Mouse (Mus musculus): Measurements from ENCODE around the gene Spaca3. TPM values are rescaled to one million over a fixed set of nuclear protein-coding genes. Genes with fewer than 3 reads are reported as not detected.

The Spaca3 gene
- total and polyA plus RNA-seq, 2 experiments: not detected

- H3K79me2 ChIP-seq (ENCODE audit: control insufficient read depth, insufficient read depth, low read length): no peaks in the 10 kb centered on the region
- H3K4me1 ChIP-seq (ENCODE audit: control insufficient read depth, insufficient read depth, low read length): no peaks in the 10 kb centered on the region
- no peak for TF ChIP-seq POLR2A (IDR thresholded peaks at IDR 0.05; ENCODE audit: extremely low read depth, insufficient read depth, low read length)
- TF ChIP-seq CTCF (IDR thresholded peaks at IDR 0.05; ENCODE audit: low read depth, low read length): no peak
- WGBS: 77% methylated on average over 7 of the region's 7 CpGs
- H3K27me3 ChIP-seq (ENCODE audit: control insufficient read depth, insufficient read depth, low read length): no peaks in the 10 kb centered on the region; the same call in 1 of the 2 replicates
- no peaks in the 10 kb centered on the region for H3K36me3 ChIP-seq (ENCODE audit: control insufficient read depth, insufficient read depth, low read length)
- no peak overlapping the region for H3K27ac ChIP-seq (replicated peaks; ENCODE audit: insufficient read depth, low read depth, low read length)
- H3K9ac ChIP-seq (ENCODE audit: low read depth, low read length): no peak overlapping the region
- no peak overlapping the region for H3K4me3 ChIP-seq (ENCODE audit: insufficient read depth, low read depth, low read length)
- DNase-seq (ENCODE audit: extremely low read depth, low read depth, low spot score): no peak
Observed at GRCm38 (mm10) chr11:80886365-80886764, 28.2 kb downstream of the Spaca3 start.

- 73% methylated on average over 3 of the region's 3 CpGs for WGBS
Observed at GRCm38 (mm10) chr11:80887021-80887420, 28.9 kb downstream of the Spaca3 start.

GRCm38 (mm10) chr11:80889336-80890063 lies 31.3 kb downstream of the Spaca3 start:
- TF ChIP-seq CTCF (IDR thresholded peaks at IDR 0.05; ENCODE audit: low read depth, low read length) (no peak), POLR2A (IDR thresholded peaks at IDR 0.05; ENCODE audit: extremely low read depth, insufficient read depth, low read length) (no peak)
- H3K9ac ChIP-seq (ENCODE audit: low read depth, low read length): no peak overlapping the region
- 12% methylated on average over 7 of the region's 7 CpGs for WGBS
- no peaks in the 10 kb centered on the region; the same call in 1 of the 2 replicates for H3K27me3 ChIP-seq (ENCODE audit: control insufficient read depth, insufficient read depth, low read length)
- no peaks in the 10 kb centered on the region for H3K79me2 ChIP-seq (ENCODE audit: control insufficient read depth, insufficient read depth, low read length)
- DNase-seq (ENCODE audit: extremely low read depth, low read depth, low spot score): no peak
- no peak overlapping the region for H3K4me3 ChIP-seq (ENCODE audit: insufficient read depth, low read depth, low read length)
- H3K4me1 ChIP-seq (ENCODE audit: control insufficient read depth, insufficient read depth, low read length): no peaks in the 10 kb centered on the region
- no peak overlapping the region for H3K27ac ChIP-seq (replicated peaks; ENCODE audit: insufficient read depth, low read depth, low read length)
- H3K36me3 ChIP-seq (ENCODE audit: control insufficient read depth, insufficient read depth, low read length): no peaks in the 10 kb centered on the region

More at GRCm38 (mm10) chr11:80887021-80887420, 28.9 kb downstream of the Spaca3 start:
- Histone ChIP-seq H3K4me1 (ENCODE audit: control insufficient read depth, insufficient read depth, low read length) (no peaks in the 10 kb centered on the region), H3K27ac (replicated peaks; ENCODE audit: insufficient read depth, low read depth, low read length) (no peak overlapping the region), H3K9ac (ENCODE audit: low read depth, low read length) (no peak overlapping the region), H3K36me3 (ENCODE audit: control insufficient read depth, insufficient read depth, low read length) (no peaks in the 10 kb centered on the region), H3K4me3 (ENCODE audit: insufficient read depth, low read depth, low read length) (no peak overlapping the region), H3K27me3 (ENCODE audit: control insufficient read depth, insufficient read depth, low read length) (no peaks in the 10 kb centered on the region; the same call in 1 of the 2 replicates), H3K79me2 (ENCODE audit: control insufficient read depth, insufficient read depth, low read length) (no peaks in the 10 kb centered on the region)
- TF ChIP-seq CTCF (IDR thresholded peaks at IDR 0.05; ENCODE audit: low read depth, low read length): no peak
- no peak for TF ChIP-seq POLR2A (IDR thresholded peaks at IDR 0.05; ENCODE audit: extremely low read depth, insufficient read depth, low read length)
- no peak for DNase-seq (ENCODE audit: extremely low read depth, low read depth, low spot score)

- Histone ChIP-seq H3K27me3 (ENCODE audit: control insufficient read depth, insufficient read depth, low read length) (0 out of 2 replicates have a peak, but pooled peaks cover 2% of the 10 kb centered on the region), H3K79me2 (ENCODE audit: control insufficient read depth, insufficient read depth, low read length) (no peaks in the 10 kb centered on the region), H3K4me1 (ENCODE audit: control insufficient read depth, insufficient read depth, low read length) (no peaks in the 10 kb centered on the region), H3K4me3 (ENCODE audit: insufficient read depth, low read depth, low read length) (no peak overlapping the region), H3K9ac (ENCODE audit: low read depth, low read length) (no peak overlapping the region), H3K27ac (replicated peaks; ENCODE audit: insufficient read depth, low read depth, low read length) (no peak overlapping the region), H3K36me3 (ENCODE audit: control insufficient read depth, insufficient read depth, low read length) (no peaks in the 10 kb centered on the region)
- no peak for DNase-seq (ENCODE audit: extremely low read depth, low read depth, low spot score)
- TF ChIP-seq POLR2A (IDR thresholded peaks at IDR 0.05; ENCODE audit: extremely low read depth, insufficient read depth, low read length): no peak
- TF ChIP-seq CTCF (IDR thresholded peaks at IDR 0.05; ENCODE audit: low read depth, low read length): no peak
- WGBS: 94% methylated on average over 3 of the region's 3 CpGs
Observed at GRCm38 (mm10) chr11:80895853-80896252, 37.7 kb downstream of the Spaca3 start.

GRCm38 (mm10) chr11:80900555-80900954 lies 42.4 kb downstream of the Spaca3 start:
- WGBS: 86% methylated on average over 4 of the region's 4 CpGs
- Histone ChIP-seq H3K4me1 (ENCODE audit: control insufficient read depth, insufficient read depth, low read length) (no peaks in the 10 kb centered on the region), H3K27ac (replicated peaks; ENCODE audit: insufficient read depth, low read depth, low read length) (no peak overlapping the region)

GRCm38 (mm10) chr11:80902664-80903063 lies 44.5 kb downstream of the Spaca3 start:
- TF ChIP-seq CTCF (IDR thresholded peaks at IDR 0.05; ENCODE audit: low read depth, low read length): no peak
- no peak for TF ChIP-seq POLR2A (IDR thresholded peaks at IDR 0.05; ENCODE audit: extremely low read depth, insufficient read depth, low read length)
- 68% methylated on average over 7 of the region's 7 CpGs for WGBS
- H3K27ac ChIP-seq (replicated peaks; ENCODE audit: insufficient read depth, low read depth, low read length): no peak overlapping the region
- no peak for DNase-seq (ENCODE audit: extremely low read depth, low read depth, low spot score)
- H3K27me3 ChIP-seq (ENCODE audit: control insufficient read depth, insufficient read depth, low read length): 0 out of 2 replicates have a peak, but pooled peaks cover 2% of the 10 kb centered on the region
- no peak overlapping the region for H3K9ac ChIP-seq (ENCODE audit: low read depth, low read length)
- H3K79me2 ChIP-seq (ENCODE audit: control insufficient read depth, insufficient read depth, low read length): no peaks in the 10 kb centered on the region
- no peak overlapping the region for H3K4me3 ChIP-seq (ENCODE audit: insufficient read depth, low read depth, low read length)
- no peaks in the 10 kb centered on the region for H3K36me3 ChIP-seq (ENCODE audit: control insufficient read depth, insufficient read depth, low read length)
- no peaks in the 10 kb centered on the region for H3K4me1 ChIP-seq (ENCODE audit: control insufficient read depth, insufficient read depth, low read length)

More at GRCm38 (mm10) chr11:80900555-80900954, 42.4 kb downstream of the Spaca3 start:
- H3K79me2 ChIP-seq (ENCODE audit: control insufficient read depth, insufficient read depth, low read length): no peaks in the 10 kb centered on the region
- H3K4me3 ChIP-seq (ENCODE audit: insufficient read depth, low read depth, low read length): no peak overlapping the region
- H3K36me3 ChIP-seq (ENCODE audit: control insufficient read depth, insufficient read depth, low read length): no peaks in the 10 kb centered on the region
- TF ChIP-seq CTCF (IDR thresholded peaks at IDR 0.05; ENCODE audit: low read depth, low read length) (no peak), POLR2A (IDR thresholded peaks at IDR 0.05; ENCODE audit: extremely low read depth, insufficient read depth, low read length) (no peak)
- H3K9ac ChIP-seq (ENCODE audit: low read depth, low read length): no peak overlapping the region
- DNase-seq (ENCODE audit: extremely low read depth, low read depth, low spot score): no peak
- 0 out of 2 replicates have a peak, but pooled peaks cover 2% of the 10 kb centered on the region for H3K27me3 ChIP-seq (ENCODE audit: control insufficient read depth, insufficient read depth, low read length)

All from liver, adult 2 months (tissue).